Mouse (Mus musculus): ENCODE measurements around the gene 2610028H24Rik.
A peak's percentile ranks its signal among the peaks of the same experiment; 100 is the strongest.

DNA sequence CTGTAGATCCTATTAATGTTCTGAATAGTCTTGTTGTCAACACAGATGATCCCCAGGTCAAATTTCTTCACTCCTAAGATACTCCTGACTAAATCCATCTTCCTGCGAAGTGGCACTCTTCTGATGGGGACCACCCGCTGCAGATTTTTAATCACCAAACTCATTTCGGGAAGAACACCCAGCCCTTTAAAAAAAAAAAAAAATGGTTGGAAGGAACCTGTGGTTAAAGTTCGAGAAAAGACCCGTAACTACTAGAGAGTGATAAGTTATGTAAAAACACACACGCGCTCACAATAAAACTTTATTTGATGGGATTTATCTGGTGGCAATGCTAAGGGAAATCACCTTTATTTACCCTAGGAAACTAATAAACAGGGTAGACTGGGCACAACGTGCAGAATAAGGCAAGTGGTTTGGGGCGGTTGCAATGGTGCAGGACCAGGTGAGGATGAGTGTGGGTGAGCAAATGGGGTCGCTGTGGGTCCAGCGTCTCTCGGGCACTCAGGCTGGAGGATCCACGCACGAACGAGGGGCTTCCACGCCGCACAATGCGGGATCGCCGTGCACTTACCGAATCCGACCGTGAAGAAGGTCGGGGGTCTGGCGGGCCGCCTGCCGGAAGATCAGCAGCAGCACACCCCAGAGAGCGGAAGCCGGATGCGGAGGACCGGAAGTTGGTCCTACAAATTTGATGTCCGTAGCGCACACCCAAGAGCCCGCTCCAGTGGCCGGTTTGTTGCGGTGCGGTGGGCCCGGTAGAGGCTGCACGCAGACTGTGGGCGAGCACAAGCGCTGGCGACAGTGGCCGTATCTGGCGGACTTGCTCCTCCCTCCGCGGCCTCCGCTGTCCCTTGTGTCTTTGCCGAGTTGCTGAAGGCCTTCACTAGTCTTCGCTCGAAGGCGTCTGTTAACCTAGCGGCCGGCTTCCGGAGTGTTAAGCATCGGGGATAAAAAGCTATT is 19.6 kb downstream of the 2610028H24Rik start, which contains the start of the genes Mcm3ap and Ybey:
- TF ChIP-seq EP300 (optimal IDR thresholded peaks at IDR 0.05) (no peak), CTCF (IDR thresholded peaks at IDR 0.05; ENCODE audit: low read depth) (peak; percentile 56)

Data from stomach, postnatal 0 days (tissue).